Mouse (Mus musculus) hindbrain, embryonic 16.5 days (tissue): ENCODE data around the gene Serinc2. TPM values are rescaled to one million over a fixed set of nuclear protein-coding genes. Genes with fewer than 3 reads are reported as not detected.

Experiments
- ATAC-seq: fragments of 200-750 bp; cut with Nextera tagmentation; 2 replicates; pipeline ENCODE4 v1.8.0; 2017; ENCODE audit warnings: moderate TSS enrichment, moderate library complexity
- H3K27ac ChIP-seq: fragments of 300-500 bp; sonication (generic); 2 replicates; pipeline ENCODE4 v1.5.1; 2014; ENCODE audit warnings: low read depth, mild to moderate bottlenecking, control low read depth, low read length, moderate library complexity
- H3K27me3 ChIP-seq: fragments of 300-500 bp; sonication (generic); replicated peaks from 2 replicates; pipeline ENCODE4 v1.6.1; 2014; ENCODE audit warnings: low read length; ENCODE audit not compliant: control insufficient read depth, insufficient read depth
- H3K36me3 ChIP-seq: fragments of 300-500 bp; sonication (generic); 2 replicates; pipeline ENCODE4 v1.6.1; 2014; ENCODE audit warnings: mild to moderate bottlenecking, low read length, moderate library complexity, mixed read lengths; ENCODE audit not compliant: control insufficient read depth, insufficient read depth
- H3K4me1 ChIP-seq: fragments of 300-500 bp; sonication (generic); 2 replicates; pipeline ENCODE4 v1.6.1; 2014; ENCODE audit warnings: low read depth, low read length; ENCODE audit not compliant: control insufficient read depth, insufficient read depth
- H3K4me2 ChIP-seq: fragments of 300-500 bp; sonication (generic); 2 replicates; pipeline ENCODE4 v1.6.1; 2014; ENCODE audit warnings: mild to moderate bottlenecking, low read length, control low read depth, moderate library complexity
- H3K4me3 ChIP-seq: fragments of 300-500 bp; sonication (generic); 2 replicates; pipeline ENCODE4 v1.5.1; 2014; ENCODE audit warnings: mild to moderate bottlenecking, low read length, control low read depth, moderate library complexity
- H3K9ac ChIP-seq: fragments of 300-500 bp; sonication (generic); 2 replicates; pipeline ENCODE4 v1.6.1; 2014; ENCODE audit warnings: low read depth, mild to moderate bottlenecking, control low read depth, low read length, moderate library complexity
- H3K9me3 ChIP-seq: fragments of 300-500 bp; sonication (generic); 2 replicates; pipeline ENCODE4 v1.6.1; 2014; ENCODE audit warnings: mild to moderate bottlenecking, low read length, moderate library complexity; ENCODE audit not compliant: control insufficient read depth
- WGBS: fragments of 180-500 bp; shearing (Covaris S2); extraction: QIAGEN DNeasy Blood & Tissue Kit; methylation state at CpG from one replicate; pipeline ENCODE4 v1.1.7; 2014; 5-methylcytosine and 5-hydroxymethylcytosine counted together
- polyA plus RNA-seq: library from polyadenylated mRNA; unstranded; fragments of >200 nt; fragmentation: Nextera tagmentation; extraction: Ambion mirVana; gene quantifications from 2 replicates; pipeline ENCODE4 v1.2.1, GENCODE M21; 2015

The Serinc2 gene
- polyA plus RNA-seq, 1 experiment from 2014 or later: 31.9 TPM

GRCm38 (mm10) chr4:130286531-130286930 is 7.5 kb upstream of the Serinc2 start:
- ATAC-seq: no peak
- Histone ChIP-seq H3K4me2 (no peak overlapping the region), H3K36me3 (no peaks in the 10 kb centered on the region), H3K4me3 (no peak overlapping the region), H3K9ac (no peak overlapping the region), H3K27ac (no peak overlapping the region), H3K9me3 (no peaks in the 10 kb centered on the region), H3K27me3 (no peaks in the 10 kb centered on the region), H3K4me1 (no peaks in the 10 kb centered on the region)
- WGBS: 56% methylated on average over 3 of the region's 3 CpGs

DNA sequence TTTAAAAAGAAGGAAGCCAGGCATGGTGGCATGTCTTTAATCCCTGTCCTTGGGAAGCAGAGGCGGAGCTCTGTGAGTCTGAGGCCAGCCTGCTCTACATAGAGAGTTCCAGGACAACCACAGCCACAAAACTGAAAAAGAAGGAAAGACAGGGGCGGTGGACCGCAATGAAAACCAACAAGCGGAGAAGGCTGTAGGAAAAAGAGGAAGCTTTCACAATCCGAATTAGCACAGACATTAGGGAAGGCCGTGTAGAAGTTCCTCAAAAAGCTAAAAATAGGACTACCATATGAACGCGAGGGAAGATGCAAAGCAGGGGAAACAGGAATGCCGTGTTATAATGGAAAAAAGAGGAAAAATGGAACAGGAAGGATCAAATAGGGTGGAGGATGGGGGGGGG is 4.8 kb upstream of the Serinc2 start:
- no peaks in the 10 kb centered on the region for H3K4me1 ChIP-seq
- no peak overlapping the region for H3K4me2 ChIP-seq
- no peak overlapping the region for H3K27ac ChIP-seq
- no peaks in the 10 kb centered on the region for H3K9me3 ChIP-seq
- H3K36me3 ChIP-seq: no peaks in the 10 kb centered on the region
- 88% methylated on average over 9 of the region's 9 CpGs for WGBS
- no peak overlapping the region for H3K4me3 ChIP-seq
- no peak overlapping the region for H3K9ac ChIP-seq
- H3K27me3 ChIP-seq: no peaks in the 10 kb centered on the region
- ATAC-seq: no peak

DNA sequence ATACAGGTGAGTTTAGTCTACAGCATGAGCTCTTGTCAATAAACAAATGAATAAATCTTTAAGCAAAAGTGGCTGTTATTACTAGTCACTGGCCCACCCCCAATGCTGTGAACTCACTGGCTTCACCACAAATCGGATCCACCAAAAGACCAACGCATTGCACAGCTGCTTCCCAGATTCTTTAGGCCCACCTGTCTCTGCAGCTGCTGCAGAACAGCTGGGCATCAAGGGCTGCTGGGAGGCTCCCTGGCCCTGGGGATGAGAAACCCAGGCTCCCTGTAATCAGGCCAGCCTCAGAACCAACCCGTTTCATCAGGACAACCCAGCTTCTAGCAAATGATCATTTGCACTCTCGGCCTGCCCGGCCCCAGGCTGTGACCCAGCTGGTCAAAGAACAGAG is 3.9 kb upstream of the Serinc2 start:
- Histone ChIP-seq H3K4me3 (no peak overlapping the region), H3K4me1 (no peaks in the 10 kb centered on the region), H3K4me2 (no peak overlapping the region), H3K9me3 (no peaks in the 10 kb centered on the region), H3K27ac (no peak overlapping the region), H3K9ac (no peak overlapping the region), H3K27me3 (no peaks in the 10 kb centered on the region), H3K36me3 (no peaks in the 10 kb centered on the region)
- no peak for ATAC-seq
- WGBS: 82% methylated on average over 5 of the region's 5 CpGs

GRCm38 (mm10) chr4:130276573-130277176 is 2.3 kb downstream of the Serinc2 start:
- ATAC-seq: no peak
- Histone ChIP-seq H3K4me1 (peaks cover 8% of the 10 kb centered on the region; the same call in 1 of the 2 replicates), H3K27ac (no peak overlapping the region), H3K9ac (no peak overlapping the region), H3K27me3 (no peaks in the 10 kb centered on the region), H3K4me2 (no peak overlapping the region), H3K9me3 (no peaks in the 10 kb centered on the region), H3K4me3 (no peak overlapping the region), H3K36me3 (no peaks in the 10 kb centered on the region)
- 70% methylated on average over 6 of the region's 7 CpGs for WGBS

DNA sequence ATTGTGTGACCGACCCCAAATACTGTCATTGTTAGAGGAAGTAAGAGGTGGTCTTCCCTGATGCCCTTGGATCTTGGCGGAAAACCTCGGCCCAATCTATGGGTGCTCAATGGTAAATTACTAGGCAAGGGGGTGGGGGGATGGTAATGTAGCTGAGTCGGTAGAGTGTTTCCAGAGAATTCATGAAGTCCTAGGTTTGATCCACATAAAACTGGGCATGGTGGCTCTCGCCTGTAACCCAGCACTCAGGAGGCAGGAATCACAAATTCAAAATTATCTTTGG is 3.2 kb downstream of the Serinc2 start:
- H3K36me3 ChIP-seq: no peaks in the 10 kb centered on the region
- H3K27ac ChIP-seq: peak overlapping the region; percentile 91; the same call in 1 of the 2 replicates
- H3K27me3 ChIP-seq: no peaks in the 10 kb centered on the region
- ATAC-seq: no peak
- 38% methylated on average over 5 of the region's 5 CpGs for whole genome bisulfite sequencing
- peak overlapping the region; percentile 91 for H3K9ac ChIP-seq
- peaks cover 8% of the 10 kb centered on the region; the same call in 1 of the 2 replicates for H3K4me1 ChIP-seq
- no peaks in the 10 kb centered on the region for H3K9me3 ChIP-seq
- peak overlapping the region; percentile 94 for H3K4me2 ChIP-seq
- H3K4me3 ChIP-seq: peak overlapping the region; percentile 76

GRCm38 (mm10) chr4:130275016-130275822 is 3.8 kb downstream of the Serinc2 start:
- H3K9me3 ChIP-seq: no peaks in the 10 kb centered on the region
- peak overlapping the region; percentile 94 for H3K4me2 ChIP-seq
- no peaks in the 10 kb centered on the region for H3K36me3 ChIP-seq
- H3K4me1 ChIP-seq: peaks cover 8% of the 10 kb centered on the region; the same call in 1 of the 2 replicates
- peak overlapping the region; percentile 91 for H3K27ac ChIP-seq
- H3K27me3 ChIP-seq: no peaks in the 10 kb centered on the region
- peak overlapping the region; percentile 76 for H3K4me3 ChIP-seq
- peak; percentile 29; the same call in 1 of the 2 replicates for ATAC-seq
- peak overlapping the region; percentile 91 for H3K9ac ChIP-seq
- 1% methylated on average over 49 of the region's 62 CpGs for WGBS

DNA sequence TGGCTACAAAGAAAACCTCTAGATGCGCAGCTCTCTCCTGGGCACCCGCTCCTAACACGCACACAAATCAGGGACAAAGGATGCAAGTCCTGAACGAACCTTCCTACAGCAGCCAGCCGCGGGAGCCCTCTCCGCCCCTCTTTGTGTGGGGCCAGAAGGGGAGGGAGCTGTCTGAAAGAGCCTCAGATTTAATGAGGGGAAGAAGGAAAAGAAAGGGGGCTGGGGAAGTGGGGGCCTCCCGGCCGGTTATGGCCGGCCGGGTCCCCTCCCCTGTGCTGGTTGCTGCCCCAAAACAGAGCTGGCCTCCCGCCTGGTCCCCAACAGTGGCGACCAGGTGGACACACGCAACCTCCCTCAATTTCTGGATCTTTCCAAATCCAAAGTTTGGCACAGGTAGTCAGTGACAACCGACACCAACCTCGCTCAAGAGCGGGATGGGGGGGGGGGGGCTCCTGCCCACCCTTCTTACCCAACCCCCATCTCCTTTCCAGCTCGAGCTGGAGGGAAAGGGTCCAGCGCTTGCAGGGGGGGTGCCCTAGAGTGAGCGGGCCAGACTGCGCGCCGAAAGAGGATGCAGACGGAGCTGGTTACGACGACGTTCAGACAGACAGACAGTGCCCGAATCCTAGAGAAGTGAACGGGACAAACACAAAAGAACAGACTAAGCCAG is 4.5 kb downstream of the Serinc2 start:
- ATAC-seq: peak; percentile 76
- Histone ChIP-seq H3K9me3 (no peaks in the 10 kb centered on the region), H3K9ac (peak overlapping the region; percentile 91), H3K4me2 (peak overlapping the region; percentile 94), H3K27ac (peak overlapping the region; percentile 91), H3K36me3 (no peaks in the 10 kb centered on the region), H3K4me1 (peaks cover 8% of the 10 kb centered on the region; the same call in 1 of the 2 replicates), H3K27me3 (no peaks in the 10 kb centered on the region), H3K4me3 (peak overlapping the region; percentile 76)
- WGBS: 0% methylated on average over 29 of the region's 29 CpGs

GRCm38 (mm10) chr4:130273698-130274345 is 5.2 kb downstream of the Serinc2 start:
- WGBS: 4% methylated on average over 11 of the region's 12 CpGs
- Histone ChIP-seq H3K4me2 (peak overlapping the region; percentile 94), H3K27me3 (no peaks in the 10 kb centered on the region), H3K9ac (peak overlapping the region; percentile 91), H3K36me3 (no peaks in the 10 kb centered on the region), H3K27ac (peak overlapping the region; percentile 91), H3K4me3 (peak overlapping the region; percentile 76), H3K4me1 (peaks cover 8% of the 10 kb centered on the region; the same call in 1 of the 2 replicates), H3K9me3 (no peaks in the 10 kb centered on the region)
- ATAC-seq: peak; percentile 31
